Mouse (Mus musculus): ENCODE measurements around the gene Vti1a. TPM values are rescaled to one million over a fixed set of nuclear protein-coding genes. Genes with fewer than 3 reads are reported as not detected.

Vti1a gene
- polyA plus RNA-seq, 1 experiment from 2014 or later: 28.7 TPM

- Histone ChIP-seq H3K27ac (ENCODE audit: low read length) (no peak overlapping the region), H3K4me3 (ENCODE audit: low read length) (no peak overlapping the region), H3K9me3 (ENCODE audit: low read length) (no peaks in the 10 kb centered on the region), H3K27me3 (ENCODE audit: insufficient read depth, low read length) (no peaks in the 10 kb centered on the region), H3K4me1 (ENCODE audit: insufficient read depth, low read length) (peaks cover 29% of the 10 kb centered on the region), H3K9ac (replicated peaks; ENCODE audit: low read length) (no peak overlapping the region), H3K4me2 (replicated peaks; ENCODE audit: low read depth, low read length) (no peak overlapping the region), H3K36me3 (ENCODE audit: insufficient read depth, low read length) (no peaks in the 10 kb centered on the region)
- 84% methylated on average over 13 of the region's 13 CpGs for WGBS
- ATAC-seq (ENCODE audit: low FRiP score, low TSS enrichment): no peak
Measured at GRCm38 (mm10) chr19:55623605-55624004, 307.5 kb downstream of the Vti1a start.

GRCm38 (mm10) chr19:55626483-55626882 lies 310.4 kb downstream of the Vti1a start:
- H3K27ac ChIP-seq (ENCODE audit: low read length): no peak overlapping the region
- H3K9ac ChIP-seq (replicated peaks; ENCODE audit: low read length): no peak overlapping the region
- no peak overlapping the region for H3K4me2 ChIP-seq (replicated peaks; ENCODE audit: low read depth, low read length)
- H3K9me3 ChIP-seq (ENCODE audit: low read length): no peaks in the 10 kb centered on the region
- ATAC-seq (ENCODE audit: low FRiP score, low TSS enrichment): no peak
- WGBS: 67% methylated on average over 16 of the region's 16 CpGs
- no peaks in the 10 kb centered on the region for H3K36me3 ChIP-seq (ENCODE audit: insufficient read depth, low read length)
- H3K4me3 ChIP-seq (ENCODE audit: low read length): no peak overlapping the region
- H3K27me3 ChIP-seq (ENCODE audit: insufficient read depth, low read length): no peaks in the 10 kb centered on the region
- H3K4me1 ChIP-seq (ENCODE audit: insufficient read depth, low read length): peaks cover 12% of the 10 kb centered on the region; the same call in 1 of the 2 replicates

GRCm38 (mm10) chr19:55626952-55627351 lies 310.9 kb downstream of the Vti1a start:
- Histone ChIP-seq H3K27ac (ENCODE audit: low read length) (no peak overlapping the region), H3K36me3 (ENCODE audit: insufficient read depth, low read length) (no peaks in the 10 kb centered on the region), H3K9ac (replicated peaks; ENCODE audit: low read length) (no peak overlapping the region), H3K9me3 (ENCODE audit: low read length) (no peaks in the 10 kb centered on the region), H3K4me3 (ENCODE audit: low read length) (no peak overlapping the region), H3K27me3 (ENCODE audit: insufficient read depth, low read length) (no peaks in the 10 kb centered on the region), H3K4me1 (ENCODE audit: insufficient read depth, low read length) (peaks cover 7% of the 10 kb centered on the region; the same call in 1 of the 2 replicates), H3K4me2 (replicated peaks; ENCODE audit: low read depth, low read length) (no peak overlapping the region)
- 74% methylated on average over 12 of the region's 12 CpGs for WGBS
- ATAC-seq (ENCODE audit: low FRiP score, low TSS enrichment): no peak

GRCm38 (mm10) chr19:55635488-55635887 lies 319.4 kb downstream of the Vti1a start:
- no peak overlapping the region for H3K4me2 ChIP-seq (replicated peaks; ENCODE audit: low read depth, low read length)
- no peaks in the 10 kb centered on the region for H3K4me1 ChIP-seq (ENCODE audit: insufficient read depth, low read length)
- WGBS: 79% methylated on average over 15 of the region's 15 CpGs
- ATAC-seq (ENCODE audit: low FRiP score, low TSS enrichment): no peak
- no peaks in the 10 kb centered on the region for H3K36me3 ChIP-seq (ENCODE audit: insufficient read depth, low read length)
- peaks cover 3% of the 10 kb centered on the region for H3K9me3 ChIP-seq (ENCODE audit: low read length)
- no peak overlapping the region for H3K27ac ChIP-seq (ENCODE audit: low read length)
- H3K27me3 ChIP-seq (ENCODE audit: insufficient read depth, low read length): no peaks in the 10 kb centered on the region
- no peak overlapping the region for H3K9ac ChIP-seq (replicated peaks; ENCODE audit: low read length)
- H3K4me3 ChIP-seq (ENCODE audit: low read length): no peak overlapping the region

GRCm38 (mm10) chr19:55640251-55640650 lies 324.2 kb downstream of the Vti1a start:
- H3K4me2 ChIP-seq (replicated peaks; ENCODE audit: low read depth, low read length): no peak overlapping the region
- H3K9ac ChIP-seq (replicated peaks; ENCODE audit: low read length): no peak overlapping the region
- H3K27ac ChIP-seq (ENCODE audit: low read length): no peak overlapping the region
- no peak for ATAC-seq (ENCODE audit: low FRiP score, low TSS enrichment)
- peaks cover 5% of the 10 kb centered on the region for H3K9me3 ChIP-seq (ENCODE audit: low read length)
- 79% methylated on average over 6 of the region's 6 CpGs for WGBS
- H3K36me3 ChIP-seq (ENCODE audit: insufficient read depth, low read length): no peaks in the 10 kb centered on the region
- 0 out of 2 replicates have a peak, but pooled peaks cover 5% of the 10 kb centered on the region for H3K4me1 ChIP-seq (ENCODE audit: insufficient read depth, low read length)
- no peak overlapping the region for H3K4me3 ChIP-seq (ENCODE audit: low read length)
- no peaks in the 10 kb centered on the region for H3K27me3 ChIP-seq (ENCODE audit: insufficient read depth, low read length)

- no peak overlapping the region for H3K4me2 ChIP-seq (replicated peaks; ENCODE audit: low read depth, low read length)
- H3K9me3 ChIP-seq (ENCODE audit: low read length): peaks cover 5% of the 10 kb centered on the region
- H3K36me3 ChIP-seq (ENCODE audit: insufficient read depth, low read length): no peaks in the 10 kb centered on the region
- no peaks in the 10 kb centered on the region for H3K27me3 ChIP-seq (ENCODE audit: insufficient read depth, low read length)
- H3K4me1 ChIP-seq (ENCODE audit: insufficient read depth, low read length): 0 out of 2 replicates have a peak, but pooled peaks cover 5% of the 10 kb centered on the region
- ATAC-seq (ENCODE audit: low FRiP score, low TSS enrichment): no peak
- no peak overlapping the region for H3K4me3 ChIP-seq (ENCODE audit: low read length)
- H3K9ac ChIP-seq (replicated peaks; ENCODE audit: low read length): no peak overlapping the region
- 90% methylated on average over 2 of the region's 2 CpGs for WGBS
- no peak overlapping the region for H3K27ac ChIP-seq (ENCODE audit: low read length)
Measured at GRCm38 (mm10) chr19:55641891-55642290, 325.8 kb downstream of the Vti1a start.

GRCm38 (mm10) chr19:55642361-55642760 lies 326.3 kb downstream of the Vti1a start:
- no peaks in the 10 kb centered on the region for H3K36me3 ChIP-seq (ENCODE audit: insufficient read depth, low read length)
- WGBS: 39% methylated on average over 11 of the region's 11 CpGs
- no peak for ATAC-seq (ENCODE audit: low FRiP score, low TSS enrichment)
- no peak overlapping the region for H3K4me3 ChIP-seq (ENCODE audit: low read length)
- no peaks in the 10 kb centered on the region for H3K27me3 ChIP-seq (ENCODE audit: insufficient read depth, low read length)
- H3K4me2 ChIP-seq (replicated peaks; ENCODE audit: low read depth, low read length): no peak overlapping the region
- H3K27ac ChIP-seq (ENCODE audit: low read length): no peak overlapping the region
- no peak overlapping the region for H3K9ac ChIP-seq (replicated peaks; ENCODE audit: low read length)
- peaks cover 5% of the 10 kb centered on the region for H3K9me3 ChIP-seq (ENCODE audit: low read length)
- H3K4me1 ChIP-seq (ENCODE audit: insufficient read depth, low read length): 0 out of 2 replicates have a peak, but pooled peaks cover 5% of the 10 kb centered on the region

- Histone ChIP-seq H3K27me3 (ENCODE audit: insufficient read depth, low read length) (no peaks in the 10 kb centered on the region), H3K9ac (replicated peaks; ENCODE audit: low read length) (peak overlapping the region; percentile 53), H3K4me3 (ENCODE audit: low read length) (peak overlapping the region; percentile 37), H3K9me3 (ENCODE audit: low read length) (peaks cover 5% of the 10 kb centered on the region), H3K36me3 (ENCODE audit: insufficient read depth, low read length) (no peaks in the 10 kb centered on the region), H3K4me2 (replicated peaks; ENCODE audit: low read depth, low read length) (peak overlapping the region; percentile 50), H3K4me1 (ENCODE audit: insufficient read depth, low read length) (0 out of 2 replicates have a peak, but pooled peaks cover 5% of the 10 kb centered on the region), H3K27ac (ENCODE audit: low read length) (no peak overlapping the region)
- WGBS: 36% methylated on average over 14 of the region's 14 CpGs
- no peak for ATAC-seq (ENCODE audit: low FRiP score, low TSS enrichment)
Measured at GRCm38 (mm10) chr19:55643288-55643901, 327.3 kb downstream of the Vti1a start.

- 66% methylated on average over 13 of the region's 13 CpGs for WGBS
- Histone ChIP-seq H3K27ac (ENCODE audit: low read length) (no peak overlapping the region), H3K4me3 (ENCODE audit: low read length) (peak overlapping the region; percentile 37; the same call in 1 of the 2 replicates), H3K9me3 (ENCODE audit: low read length) (peaks cover 5% of the 10 kb centered on the region), H3K4me1 (ENCODE audit: insufficient read depth, low read length) (0 out of 2 replicates have a peak, but pooled peaks cover 5% of the 10 kb centered on the region), H3K27me3 (ENCODE audit: insufficient read depth, low read length) (no peaks in the 10 kb centered on the region), H3K36me3 (ENCODE audit: insufficient read depth, low read length) (no peaks in the 10 kb centered on the region), H3K4me2 (replicated peaks; ENCODE audit: low read depth, low read length) (peak overlapping the region; percentile 50), H3K9ac (replicated peaks; ENCODE audit: low read length) (no peak overlapping the region)
- ATAC-seq (ENCODE audit: low FRiP score, low TSS enrichment): no peak
Measured at GRCm38 (mm10) chr19:55643931-55644330, 327.8 kb downstream of the Vti1a start.

- H3K9me3 ChIP-seq (ENCODE audit: low read length): no peaks in the 10 kb centered on the region
- no peaks in the 10 kb centered on the region; the same call in 1 of the 2 replicates for H3K27me3 ChIP-seq (ENCODE audit: insufficient read depth, low read length)
- no peaks in the 10 kb centered on the region for H3K4me1 ChIP-seq (ENCODE audit: insufficient read depth, low read length)
- H3K9ac ChIP-seq (replicated peaks; ENCODE audit: low read length): no peak overlapping the region
- WGBS: 92% methylated on average over 10 of the region's 10 CpGs
- H3K36me3 ChIP-seq (ENCODE audit: insufficient read depth, low read length): no peaks in the 10 kb centered on the region
- no peak overlapping the region for H3K4me3 ChIP-seq (ENCODE audit: low read length)
- no peak overlapping the region for H3K4me2 ChIP-seq (replicated peaks; ENCODE audit: low read depth, low read length)
- H3K27ac ChIP-seq (ENCODE audit: low read length): no peak overlapping the region
- no peak for ATAC-seq (ENCODE audit: low FRiP score, low TSS enrichment)
Measured at GRCm38 (mm10) chr19:55649363-55649762, 333.3 kb downstream of the Vti1a start.
